Mouse (Mus musculus) neural tube, embryonic 12.5 days (tissue): ENCODE results near the gene Afg3l1. TPM values are rescaled to one million over a fixed set of nuclear protein-coding genes. Genes with fewer than 3 reads are reported as not detected.
"Not testable (repeated sequence)": the region's sequence is repeated elsewhere in the genome, so short reads cannot be mapped to it uniquely, and the experiment has no call there.

ENCODE experiments used
- ATAC-seq: fragments of 200-750 bp; cut with Nextera tagmentation; 2 replicates; pipeline ENCODE4 v1.8.0; 2017; ENCODE audit warnings: low read depth, mild to moderate bottlenecking, moderate TSS enrichment, moderate library complexity; ENCODE audit not compliant: low FRiP score
- H3K27ac ChIP-seq: fragments of 300-500 bp; sonication (generic); 2 replicates; pipeline ENCODE4 v1.5.1; 2016
- H3K27me3 ChIP-seq: fragments of 300-500 bp; sonication (generic); replicated peaks from 2 replicates; pipeline ENCODE4 v1.6.1; 2016; ENCODE audit warnings: mild to moderate bottlenecking
- H3K36me3 ChIP-seq: fragments of 300-500 bp; sonication (generic); 2 replicates; pipeline ENCODE4 v1.6.1; 2016; ENCODE audit warnings: mild to moderate bottlenecking
- H3K4me1 ChIP-seq: fragments of 300-500 bp; sonication (generic); 2 replicates; pipeline ENCODE4 v1.6.1; 2016
- H3K4me2 ChIP-seq: fragments of 300-500 bp; sonication (generic); replicated peaks from 2 replicates; pipeline ENCODE4 v1.6.1; 2016; ENCODE audit warnings: mild to moderate bottlenecking
- H3K4me3 ChIP-seq: fragments of 300-500 bp; sonication (generic); 2 replicates; pipeline ENCODE4 v1.5.1; 2016
- H3K9ac ChIP-seq: fragments of 300-500 bp; sonication (generic); 2 replicates; pipeline ENCODE4 v1.6.1; 2016; ENCODE audit warnings: mild to moderate bottlenecking
- H3K9me3 ChIP-seq: fragments of 300-500 bp; sonication (generic); 2 replicates; pipeline ENCODE4 v1.6.1; 2016; ENCODE audit warnings: mild to moderate bottlenecking
- WGBS: fragments of 180-500 bp; shearing (Covaris S2); methylation state at CpG from one replicate; pipeline ENCODE4 v1.1.7; 2016; 5-methylcytosine and 5-hydroxymethylcytosine counted together
- polyA plus RNA-seq: library from polyadenylated mRNA; unstranded; fragments of >200 nt; fragmentation: Nextera tagmentation; extraction: Ambion mirVana; gene quantifications from 2 replicates; pipeline ENCODE4 v1.2.1, GENCODE M21; 2016

Afg3l1 gene
- polyA plus RNA-seq, 1 experiment from 2014 or later = 59.8 TPM

GRCm38 (mm10) chr8:123443576-123443921, 34.2 kb upstream of the Afg3l1 start:
- H3K4me2 ChIP-seq = peak overlapping the region; percentile 77
- H3K4me1 ChIP-seq = peaks cover 9% of the 10 kb centered on the region; the same call in 1 of the 2 replicates
- H3K9ac ChIP-seq = peak overlapping the region; percentile 74
- no peaks in the 10 kb centered on the region for H3K27me3 ChIP-seq
- no peak for ATAC-seq
- no peak overlapping the region for H3K27ac ChIP-seq
- no peaks in the 10 kb centered on the region for H3K36me3 ChIP-seq
- peak overlapping the region; percentile 61 for H3K4me3 ChIP-seq
- WGBS = 45% methylated on average over 4 of the region's 4 CpGs
- H3K9me3 ChIP-seq = no peaks in the 10 kb centered on the region

- no peaks in the 10 kb centered on the region for H3K9me3 ChIP-seq
- peaks cover 2% of the 10 kb centered on the region; the same call in 1 of the 2 replicates for H3K36me3 ChIP-seq
- no peaks in the 10 kb centered on the region for H3K27me3 ChIP-seq
- H3K4me1 ChIP-seq = peaks cover 9% of the 10 kb centered on the region; the same call in 1 of the 2 replicates
- no peak overlapping the region for H3K4me3 ChIP-seq
- H3K4me2 ChIP-seq = peak overlapping the region; percentile 77
- H3K9ac ChIP-seq = no peak overlapping the region
- no peak overlapping the region for H3K27ac ChIP-seq
- ATAC-seq = no peak
- WGBS = 84% methylated on average over 6 of the region's 6 CpGs
Measured at GRCm38 (mm10) chr8:123444131-123444530, 33.6 kb upstream of the Afg3l1 start.

GRCm38 (mm10) chr8:123445981-123446380, 31.7 kb upstream of the Afg3l1 start:
- no peak overlapping the region for H3K4me2 ChIP-seq
- no peaks in the 10 kb centered on the region for H3K27me3 ChIP-seq
- peaks cover 9% of the 10 kb centered on the region; the same call in 1 of the 2 replicates for H3K4me1 ChIP-seq
- no peak overlapping the region for H3K9ac ChIP-seq
- H3K9me3 ChIP-seq = no peaks in the 10 kb centered on the region
- H3K36me3 ChIP-seq = peaks cover 16% of the 10 kb centered on the region; the same call in 1 of the 2 replicates
- no peak overlapping the region for H3K27ac ChIP-seq
- no peak overlapping the region for H3K4me3 ChIP-seq
- ATAC-seq = no peak
- WGBS = 92% methylated on average over 10 of the region's 10 CpGs

- H3K9me3 ChIP-seq = no peaks in the 10 kb centered on the region
- 95% methylated on average over 6 of the region's 6 CpGs for WGBS
- no peak overlapping the region for H3K4me2 ChIP-seq
- no peak overlapping the region for H3K4me3 ChIP-seq
- peaks cover 20% of the 10 kb centered on the region; the same call in 1 of the 2 replicates for H3K36me3 ChIP-seq
- H3K4me1 ChIP-seq = peaks cover 9% of the 10 kb centered on the region; the same call in 1 of the 2 replicates
- no peak overlapping the region for H3K9ac ChIP-seq
- no peak overlapping the region for H3K27ac ChIP-seq
- ATAC-seq = no peak
- no peaks in the 10 kb centered on the region for H3K27me3 ChIP-seq
Measured at GRCm38 (mm10) chr8:123446799-123447198, 30.9 kb upstream of the Afg3l1 start.

- ATAC-seq = no peak
- no peak overlapping the region for H3K4me3 ChIP-seq
- no peak overlapping the region for H3K4me2 ChIP-seq
- H3K4me1 ChIP-seq = no peaks in the 10 kb centered on the region
- 91% methylated on average over 5 of the region's 5 CpGs for WGBS
- no peak overlapping the region for H3K9ac ChIP-seq
- H3K27ac ChIP-seq = no peak overlapping the region
- no peaks in the 10 kb centered on the region for H3K27me3 ChIP-seq
- peaks cover 56% of the 10 kb centered on the region for H3K36me3 ChIP-seq
- H3K9me3 ChIP-seq = no peaks in the 10 kb centered on the region
Measured at GRCm38 (mm10) chr8:123450783-123451182, 26.9 kb upstream of the Afg3l1 start.

GRCm38 (mm10) chr8:123451747-123452146, 26.0 kb upstream of the Afg3l1 start:
- 93% methylated on average over 12 of the region's 12 CpGs for WGBS
- H3K4me3 ChIP-seq, H3K4me1 ChIP-seq, H3K4me2 ChIP-seq, H3K27ac ChIP-seq, ATAC-seq, H3K27me3 ChIP-seq, H3K9ac ChIP-seq, H3K9me3 ChIP-seq: not testable (repeated sequence)
- peaks cover 66% of the 10 kb centered on the region for H3K36me3 ChIP-seq

GRCm38 (mm10) chr8:123452149-123452548, 25.6 kb upstream of the Afg3l1 start:
- Histone ChIP-seq H3K9ac (no peak overlapping the region), H3K9me3 (no peaks in the 10 kb centered on the region), H3K4me3 (no peak overlapping the region), H3K27ac (no peak overlapping the region), H3K4me2 (no peak overlapping the region), H3K36me3 (peaks cover 69% of the 10 kb centered on the region), H3K4me1 (no peaks in the 10 kb centered on the region), H3K27me3 (no peaks in the 10 kb centered on the region)
- WGBS = 91% methylated on average over 4 of the region's 4 CpGs
- ATAC-seq = no peak

GRCm38 (mm10) chr8:123453291-123453690, 24.4 kb upstream of the Afg3l1 start:
- Histone ChIP-seq H3K36me3 (peaks cover 78% of the 10 kb centered on the region), H3K4me1 (no peaks in the 10 kb centered on the region)

GRCm38 (mm10) chr8:123453951-123454350, 23.8 kb upstream of the Afg3l1 start:
- Histone ChIP-seq H3K27ac (no peak overlapping the region), H3K9me3 (no peaks in the 10 kb centered on the region), H3K27me3 (no peaks in the 10 kb centered on the region), H3K36me3 (peaks cover 84% of the 10 kb centered on the region), H3K9ac (no peak overlapping the region), H3K4me2 (no peak overlapping the region), H3K4me3 (no peak overlapping the region), H3K4me1 (no peaks in the 10 kb centered on the region)
- no peak for ATAC-seq
- WGBS = 87% methylated on average over 5 of the region's 5 CpGs

More at GRCm38 (mm10) chr8:123453291-123453690, 24.4 kb upstream of the Afg3l1 start:
- no peak overlapping the region for H3K27ac ChIP-seq
- H3K4me3 ChIP-seq = no peak overlapping the region
- ATAC-seq = no peak
- 80% methylated on average over 7 of the region's 7 CpGs for WGBS
- no peaks in the 10 kb centered on the region for H3K27me3 ChIP-seq
- H3K4me2 ChIP-seq = no peak overlapping the region
- no peak overlapping the region for H3K9ac ChIP-seq
- no peaks in the 10 kb centered on the region for H3K9me3 ChIP-seq

- 94% methylated on average over 6 of the region's 6 CpGs for WGBS
- no peaks in the 10 kb centered on the region for H3K4me1 ChIP-seq
Measured at GRCm38 (mm10) chr8:123454559-123454958, 23.1 kb upstream of the Afg3l1 start.

GRCm38 (mm10) chr8:123463651-123464050, 14.1 kb upstream of the Afg3l1 start:
- Histone ChIP-seq H3K4me2 (no peak overlapping the region), H3K4me3 (no peak overlapping the region), H3K36me3 (peaks cover 52% of the 10 kb centered on the region), H3K4me1 (no peaks in the 10 kb centered on the region), H3K27me3 (no peaks in the 10 kb centered on the region), H3K27ac (no peak overlapping the region), H3K9me3 (no peaks in the 10 kb centered on the region), H3K9ac (no peak overlapping the region)
- WGBS = 92% methylated on average over 4 of the region's 4 CpGs
- no peak for ATAC-seq

More at GRCm38 (mm10) chr8:123454559-123454958, 23.1 kb upstream of the Afg3l1 start:
- Histone ChIP-seq H3K36me3 (peaks cover 84% of the 10 kb centered on the region), H3K4me2 (no peak overlapping the region), H3K4me3 (no peak overlapping the region), H3K9me3 (no peaks in the 10 kb centered on the region), H3K27me3 (no peaks in the 10 kb centered on the region), H3K27ac (no peak overlapping the region), H3K9ac (no peak overlapping the region)
- no peak for ATAC-seq

GRCm38 (mm10) chr8:123467476-123467875, 10.2 kb upstream of the Afg3l1 start:
- Histone ChIP-seq H3K9me3 (no peaks in the 10 kb centered on the region), H3K36me3 (peaks cover 16% of the 10 kb centered on the region), H3K4me1 (no peaks in the 10 kb centered on the region), H3K4me2 (no peak overlapping the region), H3K27me3 (no peaks in the 10 kb centered on the region), H3K9ac (no peak overlapping the region), H3K27ac (no peak overlapping the region), H3K4me3 (no peak overlapping the region)
- WGBS = 82% methylated on average over 3 of the region's 3 CpGs
- no peak for ATAC-seq

- WGBS = 71% methylated on average over 6 of the region's 6 CpGs
- not testable (repeated sequence) for H3K4me2 ChIP-seq, ATAC-seq, H3K9ac ChIP-seq, H3K4me1 ChIP-seq, H3K36me3 ChIP-seq, H3K27ac ChIP-seq, H3K9me3 ChIP-seq, H3K4me3 ChIP-seq, H3K27me3 ChIP-seq
Measured at GRCm38 (mm10) chr8:123472991-123473390, 4.7 kb upstream of the Afg3l1 start.
